In genomic region chr11:119213166-119213885, GRCm38 (mm10) we compare ENCODE assay signal across 13 mouse cellular contexts. TPM values are rescaled to one million over a fixed set of nuclear protein-coding genes. Genes with fewer than 3 reads are reported as not detected.
DNase-seq lines count a peak whose midpoint lies in the region; ATAC-seq and TF ChIP-seq lines count a peak whose summit lies in the region.
"Had no signal": no experiment of that assay in that cellular context is flagged by ENCODE, and none has a peak within 500 bp of the region (broad histone marks: within the 10 kb centered on the region; RNA-seq: fewer than 3 reads in every experiment).

No protein-coding gene starts in this region.

- H3K9me3 ChIP-seq in hindbrain, embryonic 13.5 days: no peaks in the 10 kb centered on the region
- no peaks in the 10 kb centered on the region for H3K9me3 ChIP-seq in hindbrain, embryonic 10.5 days
- no peaks in the 10 kb centered on the region for H3K9me3 ChIP-seq in ES-Bruce4 (replicated peaks; ENCODE audit: control insufficient read depth, insufficient read depth, low read length, poor library complexity, severe bottlenecking)
- no peaks in the 10 kb centered on the region for H3K9me3 ChIP-seq in intestine, postnatal 0 days (ENCODE audit: control insufficient read depth)
- H3K9me3 ChIP-seq: embryonic facial prominence, embryonic 12.5 days; midbrain, embryonic 12.5 days had no signal

- no peak for ATAC-seq in hindbrain, embryonic 13.5 days (ENCODE audit: low FRiP score)
- ATAC-seq in intestine, postnatal 0 days: no peak
- ATAC-seq: Patski had no signal

- H3K36me3 ChIP-seq in hindbrain, embryonic 13.5 days: peaks cover 19% of the 10 kb centered on the region
- H3K36me3 ChIP-seq in hindbrain, embryonic 10.5 days: peaks cover 40% of the 10 kb centered on the region
- H3K36me3 ChIP-seq in ES-Bruce4 (ENCODE audit: control insufficient read depth, insufficient read depth, low read length, poor library complexity, severe bottlenecking): no peaks in the 10 kb centered on the region
- peaks cover 12% of the 10 kb centered on the region; the same call in 1 of the 2 replicates for H3K36me3 ChIP-seq in intestine, postnatal 0 days (ENCODE audit: control insufficient read depth, insufficient read depth)

- no peak overlapping the region for H3K4me3 ChIP-seq in hindbrain, embryonic 13.5 days
- H3K4me3 ChIP-seq in hindbrain, embryonic 10.5 days: no peak overlapping the region
- H3K4me3 ChIP-seq in ES-Bruce4 (ENCODE audit: low read depth, low read length): no peak overlapping the region
- no peak overlapping the region for H3K4me3 ChIP-seq in intestine, postnatal 0 days (ENCODE audit: low read depth, low read length)
- H3K4me3 ChIP-seq: embryonic facial prominence, embryonic 12.5 days; midbrain, embryonic 12.5 days had no signal

- no peak overlapping the region for H3K9ac ChIP-seq in hindbrain, embryonic 13.5 days
- H3K9ac ChIP-seq in ES-Bruce4 (ENCODE audit: low read depth, poor library complexity, severe bottlenecking): no peak overlapping the region
- no peak overlapping the region for H3K9ac ChIP-seq in intestine, postnatal 0 days (ENCODE audit: low read depth, low read length)
- H3K9ac ChIP-seq: embryonic facial prominence, embryonic 12.5 days; midbrain, embryonic 12.5 days had no signal

- TF ChIP-seq CTCF in ES-Bruce4 (IDR thresholded peaks at IDR 0.05; ENCODE audit: low read depth, low read length): no peak
- no peak for TF ChIP-seq CTCF in intestine, postnatal 0 days (IDR thresholded peaks at IDR 0.05; ENCODE audit: low read depth)

- no peak for TF ChIP-seq POLR2A in ES-Bruce4 (IDR thresholded peaks at IDR 0.05; ENCODE audit: insufficient read depth, low read length)

- no peak for DNase-seq in hindbrain, embryonic 10.5 days (ENCODE audit: low spot score)
- peak; percentile 65 for DNase-seq in MN1 (ENCODE audit: low spot score)
- no peak for DNase-seq in B cell, adult 2 months
- DNase-seq in right cerebral cortex, postnatal 10 days (ENCODE audit: low spot score in 2 of 2): no peak
- no peak for DNase-seq in urinary bladder, adult 2 months (ENCODE audit: low spot score)
- DNase-seq: lung, adult 18-20 months; thymus, postnatal 36 days had no signal

- 56% methylated on average over 19 of the region's 19 CpGs for WGBS in hindbrain, embryonic 13.5 days
- 65% methylated on average over 19 of the region's 19 CpGs for WGBS in hindbrain, embryonic 10.5 days
- WGBS in intestine, postnatal 0 days: 49% methylated on average over 19 of the region's 19 CpGs

- 0 out of 2 replicates have a peak overlapping the region, but pooled peaks have one; percentile 40 for H3K27ac ChIP-seq in hindbrain, embryonic 13.5 days
- H3K27ac ChIP-seq in hindbrain, embryonic 10.5 days: no peak overlapping the region
- H3K27ac ChIP-seq in ES-Bruce4 (ENCODE audit: insufficient read depth, low read length): 0 out of 2 replicates have a peak overlapping the region, but pooled peaks have one; percentile 20
- H3K27ac ChIP-seq in intestine, postnatal 0 days (ENCODE audit: low read depth, low read length): no peak overlapping the region

- H3K4me1 ChIP-seq in hindbrain, embryonic 13.5 days (replicated peaks): peaks cover 81% of the 10 kb centered on the region
- peaks cover 83% of the 10 kb centered on the region for H3K4me1 ChIP-seq in hindbrain, embryonic 10.5 days (replicated peaks)
- H3K4me1 ChIP-seq in ES-Bruce4 (ENCODE audit: control insufficient read depth, insufficient read depth, low read length): peaks cover 6% of the 10 kb centered on the region
- peaks cover 13% of the 10 kb centered on the region for H3K4me1 ChIP-seq in intestine, postnatal 0 days (replicated peaks; ENCODE audit: control insufficient read depth, insufficient read depth, low read length)

- TF ChIP-seq EP300 in ES-Bruce4 (IDR thresholded peaks at IDR 0.05; ENCODE audit: insufficient read depth, low read depth, low read length): no peak

- H3K4me2 ChIP-seq in hindbrain, embryonic 13.5 days: no peak overlapping the region
- peak overlapping the region; percentile 17; the same call in 1 of the 2 replicates for H3K4me2 ChIP-seq in intestine, postnatal 0 days (replicated peaks; ENCODE audit: low read depth)
- H3K4me2 ChIP-seq: embryonic facial prominence, embryonic 12.5 days; midbrain, embryonic 12.5 days had no signal

- H3K27me3 ChIP-seq in hindbrain, embryonic 13.5 days: no peaks in the 10 kb centered on the region
- H3K27me3 ChIP-seq in hindbrain, embryonic 10.5 days (ENCODE audit: insufficient read depth, poor library complexity, severe bottlenecking): no peaks in the 10 kb centered on the region
- no peaks in the 10 kb centered on the region for H3K27me3 ChIP-seq in ES-Bruce4 (ENCODE audit: control insufficient read depth, insufficient read depth, low read length, poor library complexity, severe bottlenecking)
- H3K27me3 ChIP-seq in intestine, postnatal 0 days (replicated peaks; ENCODE audit: control insufficient read depth, insufficient read depth, low read length): no peaks in the 10 kb centered on the region
- H3K27me3 ChIP-seq: embryonic facial prominence, embryonic 12.5 days; Patski had no signal

RNA-seq across cellular contexts. Expression of gene Tbc1d16, which starts 15.0 kb away (rescaled TPM):
- 57.4 and 61.1 TPM in 2 replicates for polyA plus RNA-seq in hindbrain, embryonic 13.5 days (2015; fragmentation: Nextera tagmentation; extraction: Ambion mirVana)
- 29.5 and 37.9 TPM in 2 replicates for polyA plus RNA-seq in hindbrain, embryonic 10.5 days (2016; fragmentation: Nextera tagmentation; extraction: Ambion mirVana)
- 15.8 and 15.9 TPM in 2 replicates for polyA plus RNA-seq in ES-Bruce4 (2011; ENCODE audit: insufficient read depth, insufficient read length, low read depth, missing spikeins)
- 3.8 and 4.5 TPM in 2 replicates for polyA plus RNA-seq in intestine, postnatal 0 days (2015; fragmentation: Nextera tagmentation; extraction: Ambion mirVana)
- polyA plus RNA-seq in urinary bladder, adult 2 months (2012; rRNA removed): 15.8 and 20.8 TPM in 2 replicates

RNA-seq across cellular contexts. Expression of gene Ccdc40, which starts 15.0 kb away (rescaled TPM):
- 14.6 and 18.0 TPM in 2 replicates for polyA plus RNA-seq in hindbrain, embryonic 13.5 days (2015; fragmentation: Nextera tagmentation; extraction: Ambion mirVana)
- 20.0 and 21.3 TPM in 2 replicates for polyA plus RNA-seq in hindbrain, embryonic 10.5 days (2016; fragmentation: Nextera tagmentation; extraction: Ambion mirVana)
- polyA plus RNA-seq in ES-Bruce4 (2011; ENCODE audit: insufficient read depth, insufficient read length, low read depth, missing spikeins): 4.1 and 8.1 TPM in 2 replicates
- polyA plus RNA-seq in intestine, postnatal 0 days (2015; fragmentation: Nextera tagmentation; extraction: Ambion mirVana): 1.5 and 1.8 TPM in 2 replicates
- polyA plus RNA-seq in urinary bladder, adult 2 months (2012; rRNA removed): 0.66 and 0.77 TPM in 2 replicates

RNA-seq across cellular contexts. Expression of gene Gaa, which starts 54.4 kb away (rescaled TPM):
- 59.6 and 62.3 TPM in 2 replicates for polyA plus RNA-seq in hindbrain, embryonic 13.5 days (2015; fragmentation: Nextera tagmentation; extraction: Ambion mirVana)
- 28.3 and 35.5 TPM in 2 replicates for polyA plus RNA-seq in hindbrain, embryonic 10.5 days (2016; fragmentation: Nextera tagmentation; extraction: Ambion mirVana)
- 42.3 and 50.4 TPM in 2 replicates for polyA plus RNA-seq in ES-Bruce4 (2011; ENCODE audit: insufficient read depth, insufficient read length, low read depth, missing spikeins)
- polyA plus RNA-seq in intestine, postnatal 0 days (2015; fragmentation: Nextera tagmentation; extraction: Ambion mirVana): 71.6 and 79.0 TPM in 2 replicates
- polyA plus RNA-seq in urinary bladder, adult 2 months (2012; rRNA removed): 95.0 and 113 TPM in 2 replicates

Comparison
In these comparisons a context has a peak if more than half of its experiments do, and no peak if none do; other contexts are left out.
1. H3K27ac ChIP-seq: peak in hindbrain, embryonic 13.5 days (single experiment) and ES-Bruce4 (single experiment); none in hindbrain, embryonic 10.5 days (single experiment) and intestine, postnatal 0 days (single experiment).